Mouse (Mus musculus) megakaryocyte, embryonic 14.5 days (primary cell): ENCODE measurements around the gene Gpr89. TPM values are rescaled to one million over a fixed set of nuclear protein-coding genes. Genes with fewer than 3 reads are reported as not detected.

Experiments
- H3K27me3 ChIP-seq: replicated peaks from 2 replicates; pipeline ENCODE3; 2012; ENCODE audit warnings: inconsistent platforms
- H3K36me3 ChIP-seq: replicated peaks from 2 replicates; pipeline ENCODE3; 2012; ENCODE audit warnings: low read length, inconsistent platforms, mixed read lengths
- H3K4me1 ChIP-seq: 2 replicates; pipeline ENCODE4 v1.6.1; 2012; ENCODE audit warnings: inconsistent platforms
- H3K4me3 ChIP-seq: replicated peaks from 2 replicates; pipeline ENCODE3; 2012; ENCODE audit warnings: moderate library complexity, mild to moderate bottlenecking, inconsistent platforms
- H3K9me3 ChIP-seq: 2 replicates; pipeline ENCODE4 v1.6.1; 2012; ENCODE audit warnings: inconsistent platforms
- FLI1 ChIP-seq: IDR thresholded peaks from 2 replicates; pipeline ENCODE4 v1.6.1; 2012; ENCODE audit warnings: low read length, inconsistent platforms, mixed read lengths
- GATA1 ChIP-seq: IDR thresholded peaks from 3 replicates; pipeline ENCODE4 v1.6.1; 2012; ENCODE audit warnings: mixed read lengths, low read length, inconsistent platforms, borderline replicate concordance
- polyA plus RNA-seq: library from polyadenylated mRNA; stranded (reverse); fragments of >175 nt; gene quantifications from 2 replicates; pipeline ENCODE4 v1.2.3, GENCODE M21; 2012; ENCODE audit warnings: low replicate concordance; ENCODE audit not compliant: insufficient read depth

Gene Gpr89
- polyA plus RNA-seq, 1 experiment, result 1.8 TPM

- H3K36me3 ChIP-seq, result no peaks in the 10 kb centered on the region
- peaks cover 13% of the 10 kb centered on the region for H3K27me3 ChIP-seq
- 0 out of 2 replicates have a peak, but pooled peaks cover 5% of the 10 kb centered on the region for H3K9me3 ChIP-seq
- TF ChIP-seq GATA1 (no peak), FLI1 (no peak)
- H3K4me3 ChIP-seq, result no peak overlapping the region
- H3K4me1 ChIP-seq, result peaks cover 6% of the 10 kb centered on the region; the same call in 1 of the 2 replicates
Observed at GRCm38 (mm10) chr3:96920991-96921390, 15.8 kb upstream of the Gpr89 start.

GRCm38 (mm10) chr3:96905592-96905991 lies 446 bp upstream of the Gpr89 start:
- peaks cover 4% of the 10 kb centered on the region for H3K27me3 ChIP-seq
- H3K36me3 ChIP-seq, result peaks cover 2% of the 10 kb centered on the region
- H3K9me3 ChIP-seq, result no peaks in the 10 kb centered on the region
- peak overlapping the region; percentile 99 for H3K4me3 ChIP-seq
- no peak for TF ChIP-seq GATA1
- TF ChIP-seq FLI1, result no peak
- H3K4me1 ChIP-seq, result peaks cover 36% of the 10 kb centered on the region

- peaks cover 4% of the 10 kb centered on the region for H3K27me3 ChIP-seq
- peaks cover 6% of the 10 kb centered on the region for H3K36me3 ChIP-seq
- H3K9me3 ChIP-seq, result no peaks in the 10 kb centered on the region
- no peak for TF ChIP-seq FLI1
- no peak for TF ChIP-seq GATA1
- H3K4me1 ChIP-seq, result peaks cover 45% of the 10 kb centered on the region
- H3K4me3 ChIP-seq, result peak within 1 kb of the TSS; percentile 99
Observed at GRCm38 (mm10) chr3:96904393-96904792, 753 bp downstream of the Gpr89 start, which contains the start of gene Gja5. Gja5 (plus strand) TSS chr3:96904693.

GRCm38 (mm10) chr3:96902336-96902999 lies 2.7 kb downstream of the Gpr89 start:
- Histone ChIP-seq H3K4me1 (peaks cover 45% of the 10 kb centered on the region), H3K4me3 (no peak overlapping the region), H3K36me3 (peaks cover 15% of the 10 kb centered on the region), H3K9me3 (no peaks in the 10 kb centered on the region), H3K27me3 (peaks cover 4% of the 10 kb centered on the region)
- TF ChIP-seq FLI1 (no peak), GATA1 (no peak)

- Histone ChIP-seq H3K27me3 (no peaks in the 10 kb centered on the region), H3K36me3 (peaks cover 90% of the 10 kb centered on the region), H3K4me1 (peaks cover 29% of the 10 kb centered on the region), H3K4me3 (no peak overlapping the region), H3K9me3 (no peaks in the 10 kb centered on the region)
- TF ChIP-seq GATA1, result no peak
Observed at GRCm38 (mm10) chr3:96883690-96884089, 21.5 kb downstream of the Gpr89 start.

- peaks cover 29% of the 10 kb centered on the region for H3K4me1 ChIP-seq
- TF ChIP-seq GATA1, result no peak
- TF ChIP-seq FLI1, result no peak
- H3K36me3 ChIP-seq, result peaks cover 91% of the 10 kb centered on the region
- H3K9me3 ChIP-seq, result no peaks in the 10 kb centered on the region
- no peaks in the 10 kb centered on the region for H3K27me3 ChIP-seq
- H3K4me3 ChIP-seq, result no peak overlapping the region
Observed at GRCm38 (mm10) chr3:96882061-96882849, 22.9 kb downstream of the Gpr89 start.

GRCm38 (mm10) chr3:96881557-96881956 lies 23.6 kb downstream of the Gpr89 start:
- Histone ChIP-seq H3K9me3 (no peaks in the 10 kb centered on the region), H3K4me3 (no peak overlapping the region), H3K36me3 (peaks cover 91% of the 10 kb centered on the region), H3K4me1 (peaks cover 29% of the 10 kb centered on the region), H3K27me3 (no peaks in the 10 kb centered on the region)
- TF ChIP-seq FLI1, result no peak
- no peak for TF ChIP-seq GATA1

GRCm38 (mm10) chr3:96880385-96880784 lies 24.8 kb downstream of the Gpr89 start:
- H3K4me3 ChIP-seq, result no peak overlapping the region
- TF ChIP-seq FLI1 (no peak), GATA1 (no peak)
- H3K9me3 ChIP-seq, result no peaks in the 10 kb centered on the region
- H3K4me1 ChIP-seq, result peaks cover 29% of the 10 kb centered on the region
- no peaks in the 10 kb centered on the region for H3K27me3 ChIP-seq
- peaks cover 90% of the 10 kb centered on the region for H3K36me3 ChIP-seq

GRCm38 (mm10) chr3:96879536-96879935 lies 25.6 kb downstream of the Gpr89 start:
- TF ChIP-seq FLI1 (no peak), GATA1 (no peak)
- Histone ChIP-seq H3K27me3 (no peaks in the 10 kb centered on the region), H3K4me3 (no peak overlapping the region), H3K36me3 (peaks cover 92% of the 10 kb centered on the region), H3K4me1 (peaks cover 29% of the 10 kb centered on the region), H3K9me3 (no peaks in the 10 kb centered on the region)
